Mouse (Mus musculus): Measurements from ENCODE around the gene Trpm5. TPM values are rescaled to one million over a fixed set of nuclear protein-coding genes. Genes with fewer than 3 reads are reported as not detected.
A peak's percentile ranks its signal among the peaks of the same experiment; 100 is the strongest.

The Trpm5 gene
- under 1 TPM; 0.24 to 0.44 TPM for total RNA-seq (2021)
- long read RNA-seq, experiment 1, partial matches to known transcripts, result 0 of 2 reads
- long read RNA-seq, experiment 1, other reads (novel, unspliced or antisense), result 1 of 2 reads
- long read RNA-seq, experiment 2, partial matches to known transcripts, result 0 of 4 reads
- long read RNA-seq, experiment 2, other reads (novel, unspliced or antisense), result 4 of 4 reads

GRCm38 (mm10) chr7:143094592-143095553 lies at the start of gene Trpm5:
TSS of gene Trpm5 (minus strand) at chr7:143094642.
- peak; percentile 49 to 56 for DNase-seq (ENCODE audit: low spot score in 2 of 2)

- DNase-seq (ENCODE audit: low spot score in 2 of 2), result no peak
Measured at GRCm38 (mm10) chr7:143142680-143143079, 48.2 kb upstream of the Trpm5 start.

GRCm38 (mm10) chr7:143139932-143140331 lies 45.5 kb upstream of the Trpm5 start:
- no peak for DNase-seq (ENCODE audit: low spot score in 2 of 2)

- peak; percentile 48 to 56 for DNase-seq (ENCODE audit: low spot score in 2 of 2)
Measured at GRCm38 (mm10) chr7:143138789-143139188, 44.3 kb upstream of the Trpm5 start.

GRCm38 (mm10) chr7:143136561-143136960 lies 42.1 kb upstream of the Trpm5 start:
- DNase-seq (ENCODE audit: low spot score in 2 of 2), result no peak

GRCm38 (mm10) chr7:143136125-143136524 lies 41.7 kb upstream of the Trpm5 start:
- no peak for DNase-seq (ENCODE audit: low spot score in 2 of 2)

GRCm38 (mm10) chr7:143132815-143133214 lies 38.4 kb upstream of the Trpm5 start:
- no peak for DNase-seq (ENCODE audit: low spot score in 2 of 2)

GRCm38 (mm10) chr7:143124902-143125301 lies 30.5 kb upstream of the Trpm5 start:
- DNase-seq (ENCODE audit: low spot score in 2 of 2), result no peak

- DNase-seq (ENCODE audit: low spot score in 2 of 2), result peak in 1 of 2 experiments; percentile 6
Measured at GRCm38 (mm10) chr7:143123876-143124669, 29.6 kb upstream of the Trpm5 start.

GRCm38 (mm10) chr7:143122191-143122590 lies 27.7 kb upstream of the Trpm5 start:
- no peak for DNase-seq (ENCODE audit: low spot score in 2 of 2)

GRCm38 (mm10) chr7:143119826-143120225 lies 25.4 kb upstream of the Trpm5 start:
- no peak for DNase-seq (ENCODE audit: low spot score in 2 of 2)

GRCm38 (mm10) chr7:143119407-143119806 lies 25.0 kb upstream of the Trpm5 start:
- no peak for DNase-seq (ENCODE audit: low spot score in 2 of 2)

- DNase-seq (ENCODE audit: low spot score in 2 of 2), result no peak
Measured at GRCm38 (mm10) chr7:143116521-143116920, 22.1 kb upstream of the Trpm5 start.

GRCm38 (mm10) chr7:143114773-143115172 lies 20.3 kb upstream of the Trpm5 start:
- no peak for DNase-seq (ENCODE audit: low spot score in 2 of 2)

GRCm38 (mm10) chr7:143112395-143112794 lies 18.0 kb upstream of the Trpm5 start:
- no peak for DNase-seq (ENCODE audit: low spot score in 2 of 2)

- DNase-seq (ENCODE audit: low spot score in 2 of 2), result no peak
Measured at GRCm38 (mm10) chr7:143111719-143112118, 17.3 kb upstream of the Trpm5 start.

- no peak for DNase-seq (ENCODE audit: low spot score in 2 of 2)
Measured at GRCm38 (mm10) chr7:143110803-143111202, 16.4 kb upstream of the Trpm5 start.

GRCm38 (mm10) chr7:143109696-143110095 lies 15.3 kb upstream of the Trpm5 start:
- DNase-seq (ENCODE audit: low spot score in 2 of 2), result no peak

- no peak for DNase-seq (ENCODE audit: low spot score in 2 of 2)
Measured at GRCm38 (mm10) chr7:143108996-143109660, 14.7 kb upstream of the Trpm5 start.

- no peak for DNase-seq (ENCODE audit: low spot score in 2 of 2)
Measured at GRCm38 (mm10) chr7:143108200-143108599, 13.8 kb upstream of the Trpm5 start.
